Mouse (Mus musculus) myocyte (in vitro differentiated cells): ENCODE results near the gene C5ar1. TPM values are rescaled to one million over a fixed set of nuclear protein-coding genes. Genes with fewer than 3 reads are reported as not detected.

ENCODE experiments used
- H3K27me3 ChIP-seq: one replicate; pipeline ENCODE4 v1.6.1; 2011; ENCODE audit not compliant: control insufficient read depth, insufficient read depth, insufficient read length
- H3K36me3 ChIP-seq: one replicate; pipeline ENCODE4 v1.6.1; 2011; ENCODE audit not compliant: control insufficient read depth, insufficient read depth
- H3K4me2 ChIP-seq: one replicate; pipeline ENCODE4 v1.6.1; 2011; ENCODE audit warnings: low read depth, control low read depth
- H3K4me3 ChIP-seq: one replicate; pipeline ENCODE4 v1.5.1; 2011; ENCODE audit warnings: mild to moderate bottlenecking, control low read depth, moderate library complexity
- H3K79me2 ChIP-seq: one replicate; pipeline ENCODE4 v1.6.1; 2011; ENCODE audit not compliant: control insufficient read depth, insufficient read depth
- H3ac ChIP-seq: one replicate; pipeline ENCODE4 v1.6.1; 2011; ENCODE audit not compliant: control insufficient read depth, insufficient read length
- CEBPB ChIP-seq: IDR thresholded peaks from 2 replicates; pipeline ENCODE4 v1.6.1; 2011; ENCODE audit warnings: mild to moderate bottlenecking, moderate library complexity; ENCODE audit not compliant: poor library complexity, insufficient read depth, severe bottlenecking
- E2F4 ChIP-seq: IDR thresholded peaks from one replicate; pipeline ENCODE4 v1.6.1; 2011; ENCODE audit warnings: mild to moderate bottlenecking, control low read depth, moderate library complexity; ENCODE audit not compliant: insufficient read depth
- MAX ChIP-seq: IDR thresholded peaks from one replicate; pipeline ENCODE4 v1.6.1; 2011; ENCODE audit warnings: low read depth, mild to moderate bottlenecking, control low read depth
- MYOD1 ChIP-seq, 3 experiments: IDR thresholded peaks; one replicate each; pipeline ENCODE4 v1.6.1; 2011; ENCODE audit warnings: control low read depth in 2 of 3, low read depth in 2 of 3, mild to moderate bottlenecking in 2 of 3, moderate library complexity in 1 of 3; ENCODE audit not compliant: insufficient read length in 2 of 3, control insufficient read depth in 1 of 3
- MYOG ChIP-seq, 3 experiments: IDR thresholded peaks; one replicate each; pipeline ENCODE4 v1.6.1; 2011; ENCODE audit warnings: control low read depth in 2 of 3, low read depth in 2 of 3, mild to moderate bottlenecking in 2 of 3; ENCODE audit not compliant: insufficient read length in 2 of 3, control insufficient read depth in 1 of 3, insufficient read depth in 1 of 3
- POLR2A ChIP-seq: IDR thresholded peaks from one replicate; pipeline ENCODE4 v1.6.1; 2011; ENCODE audit warnings: low read depth, mild to moderate bottlenecking, control low read depth, moderate library complexity; ENCODE audit not compliant: insufficient read length
- POLR2AphosphoS2 ChIP-seq: IDR thresholded peaks from one replicate; pipeline ENCODE4 v1.6.1; 2011; ENCODE audit warnings: low read depth, control low read depth; ENCODE audit not compliant: insufficient read length
- REST ChIP-seq: IDR thresholded peaks from one replicate; pipeline ENCODE4 v1.6.1; 2011; ENCODE audit warnings: mild to moderate bottlenecking, control low read depth, moderate library complexity; ENCODE audit not compliant: insufficient read depth, insufficient read length
- SRF ChIP-seq: IDR thresholded peaks from one replicate; pipeline ENCODE4 v1.6.1; 2011; ENCODE audit warnings: low read depth; ENCODE audit not compliant: control insufficient read depth, insufficient read length
- TCF12 ChIP-seq: IDR thresholded peaks from one replicate; pipeline ENCODE4 v1.6.1; 2011; ENCODE audit warnings: mild to moderate bottlenecking, control low read depth; ENCODE audit not compliant: poor library complexity, insufficient read depth, severe bottlenecking
- TCF3 ChIP-seq: IDR thresholded peaks from one replicate; pipeline ENCODE4 v1.6.1; 2011; ENCODE audit warnings: low read depth, control low read depth; ENCODE audit not compliant: insufficient read length
- USF1 ChIP-seq: IDR thresholded peaks from one replicate; pipeline ENCODE4 v1.6.1; 2011; ENCODE audit warnings: low read depth, mild to moderate bottlenecking, control low read depth, moderate library complexity
- polyA plus RNA-seq: library from polyadenylated mRNA; unstranded; fragments of >200 nt; fragmentation: generic; extraction: Trizol; gene quantifications from one replicate; pipeline ENCODE4 v1.2.1, GENCODE M21; 2012; ENCODE audit warnings: missing spikeins

C5ar1 gene
- polyA plus RNA-seq, 1 experiment, result not detected

DNA sequence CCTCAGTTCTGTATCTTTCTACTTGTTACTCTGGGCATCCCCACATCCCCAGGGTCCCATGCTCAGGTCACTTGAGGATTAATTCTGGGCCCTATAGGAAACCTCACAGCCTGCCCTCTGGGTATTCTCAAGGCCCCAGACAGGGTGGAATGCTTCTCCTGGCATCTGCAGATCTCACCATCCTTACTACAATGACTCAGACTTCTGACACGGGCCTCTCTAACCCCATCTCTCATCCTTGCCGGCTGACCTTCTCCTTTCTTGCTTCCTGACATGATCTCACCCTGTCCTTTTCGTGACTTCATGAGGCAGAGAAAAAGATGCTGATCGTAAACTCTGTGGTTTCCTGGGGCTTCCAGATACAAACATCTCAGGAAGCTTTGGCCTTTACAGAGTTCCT lies 5.1 kb downstream of the C5ar1 start:
- TF ChIP-seq MYOD1 (IDR thresholded peaks at IDR 0.05; ENCODE audit: control insufficient read depth in 1 of 3, insufficient read length in 2 of 3, low read depth in 2 of 3), result no peak
- Histone ChIP-seq H3K4me3 (no peak overlapping the region), H3K4me2 (no peak overlapping the region), H3K27me3 (no peaks in the 10 kb centered on the region), H3ac (no peak overlapping the region), H3K79me2 (no peaks in the 10 kb centered on the region), H3K36me3 (no peaks in the 10 kb centered on the region)

DNA sequence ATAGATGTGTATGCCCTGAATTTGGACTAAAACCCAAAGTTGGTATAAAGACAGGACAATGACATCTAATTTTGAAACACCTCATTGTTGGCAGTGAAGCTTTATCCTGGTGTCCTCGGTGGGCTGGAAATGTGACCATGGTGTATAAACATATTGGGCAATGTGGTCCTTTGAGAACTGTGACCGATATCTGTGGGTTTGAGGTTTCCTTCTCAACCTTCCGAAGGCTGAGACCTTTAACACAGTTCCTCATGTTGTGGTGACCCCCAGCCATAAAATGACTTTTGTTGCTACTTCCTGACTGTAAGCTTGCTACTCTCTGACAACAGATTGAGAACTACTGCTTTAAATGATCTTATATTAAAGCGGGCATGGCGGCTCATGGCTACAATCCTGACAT lies 8.7 kb downstream of the C5ar1 start:
- Histone ChIP-seq H3K4me3 (no peak overlapping the region), H3ac (no peak overlapping the region), H3K27me3 (no peaks in the 10 kb centered on the region), H3K36me3 (no peaks in the 10 kb centered on the region), H3K79me2 (no peaks in the 10 kb centered on the region), H3K4me2 (no peak overlapping the region)
- TF ChIP-seq TCF3 (no peak), USF1 (no peak), CEBPB (no peak), MYOG (IDR thresholded peaks at IDR 0.05; ENCODE audit: control insufficient read depth in 1 of 3, insufficient read depth in 1 of 3, insufficient read length in 2 of 3, low read depth in 2 of 3) (no peak), POLR2A (no peak), SRF (no peak), MAX (no peak), E2F4 (no peak), REST (no peak), POLR2AphosphoS2 (no peak), MYOD1 (IDR thresholded peaks at IDR 0.05; ENCODE audit: control insufficient read depth in 1 of 3, insufficient read length in 2 of 3, low read depth in 2 of 3) (no peak), TCF12 (no peak)

DNA sequence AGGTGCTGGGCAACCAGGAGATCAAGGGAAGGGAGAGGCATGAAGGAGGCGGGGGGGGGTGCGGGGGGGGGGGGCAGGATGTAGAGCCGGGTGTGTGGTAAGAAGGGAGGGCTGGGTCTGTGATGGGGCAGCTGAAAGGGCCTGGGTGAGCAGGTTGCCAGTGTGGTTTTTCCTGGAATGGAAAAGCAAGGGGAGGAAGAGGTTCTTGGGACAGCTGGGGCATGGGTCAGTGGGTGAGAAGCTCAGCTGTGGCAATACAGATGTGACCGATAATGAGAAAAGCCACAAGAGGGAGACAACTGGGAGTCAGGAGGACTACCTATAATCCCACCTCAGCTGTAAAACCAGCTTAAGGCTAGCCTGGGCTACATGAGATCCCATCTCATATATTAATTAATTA lies 13.4 kb downstream of the C5ar1 start:
- Histone ChIP-seq H3K27me3 (no peaks in the 10 kb centered on the region), H3K36me3 (no peaks in the 10 kb centered on the region), H3K4me3 (no peak overlapping the region), H3K4me2 (no peak overlapping the region), H3K79me2 (no peaks in the 10 kb centered on the region), H3ac (no peak overlapping the region)
- TF ChIP-seq MYOG (IDR thresholded peaks at IDR 0.05; ENCODE audit: control insufficient read depth in 1 of 3, insufficient read depth in 1 of 3, insufficient read length in 2 of 3, low read depth in 2 of 3), result peak in 2 of 3 experiments; percentile 2 to 63
- no peak for TF ChIP-seq POLR2AphosphoS2
- no peak for TF ChIP-seq REST
- TF ChIP-seq E2F4, result no peak
- peak in 2 of 3 experiments; percentile 21 to 22 for TF ChIP-seq MYOD1 (IDR thresholded peaks at IDR 0.05; ENCODE audit: control insufficient read depth in 1 of 3, insufficient read length in 2 of 3, low read depth in 2 of 3)
- no peak for TF ChIP-seq POLR2A
- no peak for TF ChIP-seq TCF12
- no peak for TF ChIP-seq TCF3
- TF ChIP-seq SRF, result no peak
- TF ChIP-seq CEBPB, result no peak
- no peak for TF ChIP-seq MAX
- no peak for TF ChIP-seq USF1

DNA sequence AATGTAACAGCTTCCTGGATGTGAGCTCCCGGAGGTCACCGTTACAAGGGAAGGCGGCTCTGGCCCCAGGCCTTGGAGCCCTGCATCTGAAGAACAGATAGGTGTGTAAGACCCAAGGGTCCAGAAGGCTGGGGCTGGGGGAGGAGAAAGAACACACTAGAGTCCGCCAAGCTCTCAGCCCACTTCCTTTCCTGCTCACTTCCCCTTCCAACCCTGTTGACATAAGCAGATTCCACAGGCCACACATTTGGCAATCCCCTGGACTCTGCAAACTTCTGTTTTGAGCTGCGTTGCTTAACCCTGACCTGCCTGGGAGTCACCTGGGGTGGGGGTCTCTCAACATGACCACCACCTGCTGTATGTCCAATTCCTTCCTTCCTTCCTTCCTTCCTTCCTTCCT lies 15.3 kb downstream of the C5ar1 start, which contains the start of gene C5ar2:
TSS of gene C5ar2 (minus strand) at position 88 of the 400 bp plus-strand sequence.
- no peak for TF ChIP-seq POLR2AphosphoS2
- no peak for TF ChIP-seq TCF12
- no peak for TF ChIP-seq CEBPB
- TF ChIP-seq E2F4, result no peak
- TF ChIP-seq REST, result no peak
- no peak for TF ChIP-seq MYOD1 (IDR thresholded peaks at IDR 0.05; ENCODE audit: control insufficient read depth in 1 of 3, insufficient read length in 2 of 3, low read depth in 2 of 3)
- TF ChIP-seq MAX, result no peak
- no peak for TF ChIP-seq TCF3
- TF ChIP-seq USF1, result no peak
- TF ChIP-seq POLR2A, result no peak
- TF ChIP-seq SRF, result no peak
- TF ChIP-seq MYOG (IDR thresholded peaks at IDR 0.05; ENCODE audit: control insufficient read depth in 1 of 3, insufficient read depth in 1 of 3, insufficient read length in 2 of 3, low read depth in 2 of 3), result no peak
- Histone ChIP-seq H3K36me3 (no peaks in the 10 kb centered on the region), H3K27me3 (no peaks in the 10 kb centered on the region), H3ac (no peak within 1 kb of the TSS), H3K79me2 (no peaks in the 10 kb centered on the region), H3K4me3 (no peak within 1 kb of the TSS), H3K4me2 (no peak within 1 kb of the TSS)

DNA sequence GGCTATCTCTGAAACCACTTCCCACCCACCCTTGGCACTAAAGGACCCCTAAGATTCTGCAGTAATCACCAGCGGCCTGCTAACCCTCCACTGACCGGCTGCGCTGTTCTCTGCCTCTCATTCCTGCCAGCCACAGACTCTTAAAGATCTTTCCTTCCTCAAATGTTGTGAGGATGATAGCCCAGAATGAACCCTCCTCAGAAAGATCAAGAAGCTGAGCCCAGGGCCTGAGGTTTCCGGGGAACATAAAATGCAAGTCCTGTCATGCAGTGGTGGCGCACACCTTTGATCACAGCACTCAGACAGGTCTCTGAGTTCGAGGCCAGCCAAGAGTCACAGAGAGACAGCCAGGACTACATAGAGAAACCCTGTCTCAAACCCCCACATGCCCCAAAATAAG lies 17.1 kb downstream of the C5ar1 start:
- H3K4me2 ChIP-seq, result no peak overlapping the region
- no peaks in the 10 kb centered on the region for H3K36me3 ChIP-seq
- H3K27me3 ChIP-seq, result no peaks in the 10 kb centered on the region
- H3K4me3 ChIP-seq, result no peak overlapping the region
- no peak overlapping the region for H3ac ChIP-seq
- TF ChIP-seq MYOD1 (IDR thresholded peaks at IDR 0.05; ENCODE audit: control insufficient read depth in 1 of 3, insufficient read length in 2 of 3, low read depth in 2 of 3) (no peak), TCF3 (no peak), MYOG (IDR thresholded peaks at IDR 0.05; ENCODE audit: control insufficient read depth in 1 of 3, insufficient read depth in 1 of 3, insufficient read length in 2 of 3, low read depth in 2 of 3) (no peak), CEBPB (no peak), SRF (no peak), MAX (no peak), USF1 (no peak), TCF12 (no peak), POLR2A (no peak)
- no peaks in the 10 kb centered on the region for H3K79me2 ChIP-seq
